Mouse (Mus musculus) c-Kit-negative CD71-positive TER-119-positive erythroid progenitor cells, embryonic 14.5 days (primary cell): Measurements from ENCODE around the gene Mrps2.

ENCODE experiments used
- DNase-seq: peaks from one replicate; pipeline ENCODE4 v3.0.0-alpha.2; 2013; ENCODE audit warnings: low read depth, low spot score

Gene Mrps2

DNA sequence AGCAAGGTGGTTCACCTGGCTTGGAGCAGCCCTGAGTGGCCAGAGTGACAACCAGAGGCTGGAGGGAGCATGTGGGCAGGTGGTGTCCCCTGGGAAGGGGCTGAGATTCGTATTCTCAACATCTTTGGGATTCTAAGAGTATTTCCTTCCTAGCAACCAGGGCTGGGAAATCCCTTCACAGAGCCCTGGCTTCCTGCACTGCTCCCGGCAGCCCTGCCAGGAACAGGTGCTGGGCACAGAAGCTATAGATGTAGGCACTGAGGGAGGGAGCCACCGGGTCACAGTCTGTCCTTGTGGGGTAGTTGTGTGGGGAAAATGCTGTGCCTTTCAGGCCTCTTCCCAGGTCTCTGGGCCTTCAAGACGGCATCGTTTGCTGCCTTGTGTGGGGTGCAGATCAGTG is 52.7 kb downstream of the Mrps2 start:
- DNase-seq = no peak
